Mouse (Mus musculus) naive thymus-derived CD4-positive, alpha-beta T cell, adult 2 months (primary cell): Measurements from ENCODE around the gene Robo2.
"Not testable (repeated sequence)": the region's sequence is repeated elsewhere in the genome, so short reads cannot be mapped to it uniquely, and the experiment has no call there.

Experiments
- DNase-seq: peaks from one replicate; pipeline ENCODE4 v3.0.0-alpha.2; 2011; ENCODE audit warnings: low read depth

Gene Robo2

DNA sequence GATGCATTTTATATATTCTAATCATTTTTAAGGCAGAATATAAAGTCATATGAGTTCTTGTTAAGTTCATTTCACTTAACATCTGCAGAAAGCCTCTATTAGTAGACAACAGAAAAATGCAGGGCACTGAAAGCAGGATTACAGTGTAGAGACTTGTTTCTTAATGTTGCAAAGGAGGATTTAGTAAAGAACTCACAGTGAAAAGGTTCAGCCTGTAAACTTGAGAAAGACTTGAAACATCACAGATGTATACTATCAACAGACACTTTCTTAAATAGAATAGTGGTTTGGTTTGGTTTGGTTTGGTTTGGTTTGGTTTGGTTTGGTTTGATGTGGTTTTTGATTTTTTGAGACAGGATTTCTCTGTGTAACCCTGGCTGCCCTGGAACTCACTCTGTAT lies 349.7 kb downstream of the Robo2 start:
- no peak for DNase-seq

DNA sequence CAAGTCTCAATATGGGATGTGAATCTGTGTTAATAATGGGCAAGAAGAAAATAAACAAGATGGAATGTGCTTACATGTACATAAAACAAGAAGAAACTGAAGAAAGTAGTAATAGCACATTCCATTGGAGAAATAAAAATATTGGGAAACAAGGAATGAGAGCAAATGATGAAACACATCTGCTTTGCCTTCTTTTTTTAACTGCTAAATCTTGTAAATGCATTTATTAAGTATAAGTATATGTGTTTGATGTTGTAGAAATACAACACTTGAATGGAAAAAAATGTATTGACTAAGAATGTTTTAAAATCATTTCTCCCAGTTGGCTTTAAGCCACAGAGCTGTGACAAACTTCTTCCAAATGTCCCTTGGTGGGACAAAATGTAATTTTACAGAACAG lies 350.1 kb downstream of the Robo2 start:
- no peak for DNase-seq

DNA sequence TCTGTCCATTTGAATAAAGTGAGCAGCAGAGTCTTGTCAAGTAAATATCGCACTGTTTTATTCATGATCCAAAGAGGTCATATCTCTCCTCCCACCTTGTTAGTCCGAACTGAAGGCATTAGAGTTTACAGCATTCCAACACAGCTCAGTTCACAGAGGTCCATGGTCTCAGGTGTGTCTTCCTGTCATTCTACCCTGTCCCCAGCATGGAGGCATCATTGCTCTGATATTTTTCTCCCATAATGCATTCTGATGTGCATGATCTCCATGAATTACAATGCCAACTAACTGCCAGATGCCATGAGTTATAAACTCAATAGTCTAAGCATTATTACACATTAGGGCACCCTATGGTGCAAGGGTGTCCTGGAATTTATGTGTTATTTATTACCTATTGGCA lies 354.7 kb downstream of the Robo2 start:
- DNase-seq = no peak

DNA sequence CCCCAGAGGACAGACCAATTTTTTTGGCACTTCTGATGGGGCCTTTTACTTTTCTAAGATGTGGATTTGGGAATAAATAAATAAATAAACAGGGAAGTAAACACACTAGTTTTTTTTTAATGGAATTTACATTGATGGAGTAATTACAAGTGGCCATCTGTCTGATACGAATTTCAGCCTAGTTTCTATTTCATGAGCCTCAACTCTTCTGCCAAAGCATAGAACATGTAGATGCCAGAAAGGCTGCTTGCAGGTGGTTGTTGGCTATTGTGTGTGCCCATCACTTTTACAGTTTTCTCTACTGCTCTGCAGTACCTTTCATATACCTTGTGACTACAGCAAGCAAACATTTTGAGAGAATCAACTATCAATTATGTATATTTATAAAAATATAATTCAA lies 355.4 kb downstream of the Robo2 start:
- DNase-seq = no peak

DNA sequence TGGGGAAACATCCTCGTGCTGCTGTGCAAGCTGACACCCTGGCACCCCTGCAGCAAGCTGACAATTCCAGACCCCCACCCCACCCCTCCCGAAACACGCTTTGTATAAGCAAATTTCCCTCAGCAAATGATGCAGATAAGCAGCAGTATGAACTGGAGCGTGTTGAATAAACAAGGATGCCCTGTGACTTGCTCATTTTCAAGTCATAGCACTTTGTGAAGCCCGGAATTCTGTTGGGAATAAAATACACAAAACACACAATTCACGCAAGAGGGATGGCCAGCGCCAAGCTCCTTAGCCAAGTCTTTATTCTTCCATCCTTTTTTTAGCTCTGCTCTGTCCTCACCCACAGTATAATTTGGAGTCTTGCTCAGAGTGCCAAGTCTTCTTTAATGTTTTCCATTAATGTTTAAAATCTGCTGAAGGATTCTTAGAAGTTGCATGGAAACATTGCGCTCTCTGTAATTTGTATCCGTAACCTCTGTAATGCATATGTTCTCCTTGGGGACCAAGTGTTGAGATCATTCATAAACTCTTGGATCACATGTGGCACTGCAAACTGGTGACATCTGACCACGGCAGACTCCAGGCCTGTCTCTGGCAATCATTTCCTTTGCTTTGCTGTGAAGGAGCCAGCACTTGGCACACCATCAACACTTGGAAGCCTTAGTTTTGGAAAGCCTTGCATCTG lies 356.4 kb downstream of the Robo2 start:
- no peak for DNase-seq

DNA sequence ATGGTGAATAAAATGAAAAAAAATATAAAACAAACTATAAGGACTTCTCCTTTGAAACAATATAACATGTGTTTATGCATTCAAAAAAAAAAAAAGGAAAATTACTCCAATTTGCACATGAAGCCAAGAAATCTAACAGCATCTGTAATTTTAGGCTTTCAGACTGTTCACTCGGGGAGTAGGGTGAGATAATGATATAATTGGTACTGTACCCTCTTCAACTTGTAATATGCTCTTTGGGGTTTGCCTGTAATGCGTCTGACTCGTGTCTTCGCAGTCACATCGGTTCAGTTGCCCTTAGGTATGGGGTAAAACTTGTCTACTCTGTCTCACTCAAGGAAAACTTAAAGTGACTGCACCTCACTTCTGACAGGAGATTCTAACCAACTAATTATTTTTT lies 362.2 kb downstream of the Robo2 start:
- DNase-seq = no peak

DNA sequence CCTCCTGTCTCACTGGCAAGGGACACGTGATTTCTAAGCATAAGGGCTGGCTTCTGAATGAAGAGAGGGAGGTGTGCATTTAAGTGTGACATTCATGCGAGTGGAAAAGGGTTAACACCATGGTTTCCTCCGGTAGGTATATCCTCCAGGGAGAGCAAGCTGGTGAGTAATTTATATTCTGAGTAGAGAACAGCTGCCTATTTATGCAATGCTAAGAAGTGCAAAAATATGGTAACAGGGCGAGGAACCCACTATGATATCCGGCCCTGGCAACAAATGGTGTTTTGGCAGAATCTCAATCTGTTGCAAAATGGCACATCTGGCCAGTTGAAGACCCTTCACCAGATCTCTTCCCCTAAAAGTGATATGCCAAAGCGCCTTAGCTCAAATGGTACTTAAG lies 362.6 kb downstream of the Robo2 start:
- DNase-seq = no peak

DNA sequence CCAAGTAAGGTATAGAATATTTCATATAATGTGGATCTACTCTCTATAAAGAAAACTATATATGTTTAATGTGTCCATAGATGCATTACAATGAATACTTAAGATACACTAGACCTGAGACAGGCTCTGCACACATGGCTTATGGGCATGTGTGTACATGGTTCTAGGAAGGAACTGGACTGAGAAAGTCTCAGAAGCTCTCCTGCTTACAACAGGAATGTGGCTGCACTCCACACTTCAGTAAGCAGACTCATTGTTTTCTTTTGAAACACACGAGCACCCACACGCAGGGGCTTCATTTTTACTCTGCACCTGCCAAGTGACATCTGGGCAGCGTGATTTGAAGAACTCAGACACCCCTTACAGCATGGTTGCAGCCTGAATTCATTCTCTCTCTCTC lies 364.4 kb downstream of the Robo2 start:
- no peak for DNase-seq

DNA sequence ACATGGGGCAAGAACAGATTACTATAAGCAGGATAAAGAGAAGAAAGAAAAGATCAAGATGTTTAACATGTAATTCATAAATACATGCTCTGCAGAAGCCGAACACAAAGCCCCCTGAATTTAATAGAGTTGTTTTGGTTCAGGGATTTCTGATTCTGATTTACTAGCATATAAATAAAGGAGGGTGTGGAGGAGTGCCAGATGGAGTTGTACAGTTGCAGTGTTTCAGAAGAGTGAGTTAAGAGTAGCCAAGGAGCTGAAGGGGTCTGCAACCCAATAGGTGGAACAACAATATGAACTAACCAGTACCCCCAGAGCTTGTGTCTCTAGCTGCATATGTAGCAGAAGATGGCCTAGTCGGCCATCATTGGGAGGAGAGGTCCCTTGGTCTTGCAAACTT lies 370.8 kb downstream of the Robo2 start:
- DNase-seq = not testable (repeated sequence)

DNA sequence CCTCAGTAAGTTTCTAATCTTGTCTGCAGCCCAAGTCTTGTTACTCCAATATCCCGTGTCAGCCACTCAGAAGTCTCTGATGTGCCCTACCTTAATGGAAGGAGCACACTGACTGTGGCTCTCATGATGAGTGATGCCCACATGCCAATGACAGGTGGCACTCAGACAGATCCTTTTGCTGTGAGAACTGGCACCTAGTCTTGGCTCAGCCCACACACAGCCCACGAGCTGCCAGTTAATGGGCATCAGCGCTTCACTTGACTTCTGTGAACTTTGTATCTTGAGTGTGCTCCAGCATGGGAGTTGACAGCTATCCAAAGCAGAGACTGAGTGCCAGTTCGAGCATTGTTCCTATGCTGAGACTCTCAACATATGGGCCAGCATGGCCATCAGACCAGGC lies 383.8 kb downstream of the Robo2 start:
- no peak for DNase-seq

DNA sequence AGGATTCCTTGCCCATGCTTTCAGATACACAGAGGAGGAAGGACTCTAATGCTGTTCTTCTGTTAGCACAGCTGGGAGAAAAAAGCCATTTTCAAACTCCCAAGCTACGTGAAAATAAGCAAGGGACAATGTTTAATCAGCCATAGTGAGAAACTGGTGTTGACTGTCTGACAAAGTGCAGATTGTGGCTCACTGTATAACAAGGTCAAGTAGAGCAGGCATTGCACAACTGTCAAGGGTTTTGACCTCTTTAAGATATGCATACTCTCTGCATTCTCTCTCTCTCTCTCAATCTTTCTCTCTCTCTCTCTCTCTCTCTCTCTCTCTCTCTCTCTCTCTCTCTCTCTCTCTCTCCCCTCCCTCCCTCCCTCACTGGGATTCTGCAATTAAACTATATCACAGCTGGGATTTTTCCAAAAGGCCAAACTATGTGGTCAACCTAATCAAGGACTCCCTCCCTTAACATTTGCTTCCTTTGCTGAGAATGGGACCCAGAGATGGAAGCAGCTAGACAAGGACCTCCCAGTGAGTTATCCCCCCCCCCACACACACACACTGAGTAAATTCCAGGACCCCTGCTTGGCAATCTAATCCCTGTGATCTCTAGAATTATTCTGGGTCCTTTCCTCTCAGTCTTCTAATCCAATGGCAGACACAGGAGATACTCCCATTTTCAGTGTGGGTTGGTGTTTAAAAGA lies 389.2 kb downstream of the Robo2 start:
- DNase-seq = no peak

DNA sequence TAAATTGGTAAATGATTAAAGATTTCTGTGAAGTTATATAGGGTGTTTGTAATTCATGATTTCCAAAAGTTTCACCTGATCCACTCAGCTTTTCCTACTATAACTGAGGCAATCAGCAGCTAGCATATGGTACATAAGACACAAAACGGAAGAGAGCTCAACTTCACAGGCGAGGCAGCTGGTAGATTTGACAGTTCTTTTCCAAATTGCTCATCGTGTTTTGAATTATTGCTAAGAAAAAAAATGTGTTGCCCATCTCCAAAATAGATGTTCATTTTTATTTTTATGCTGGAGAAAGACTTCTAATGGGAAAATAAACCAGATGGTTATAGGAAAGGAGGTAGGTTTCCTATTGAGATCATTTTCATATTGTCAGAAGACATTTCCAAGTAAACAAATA lies 405.9 kb downstream of the Robo2 start:
- no peak for DNase-seq

DNA sequence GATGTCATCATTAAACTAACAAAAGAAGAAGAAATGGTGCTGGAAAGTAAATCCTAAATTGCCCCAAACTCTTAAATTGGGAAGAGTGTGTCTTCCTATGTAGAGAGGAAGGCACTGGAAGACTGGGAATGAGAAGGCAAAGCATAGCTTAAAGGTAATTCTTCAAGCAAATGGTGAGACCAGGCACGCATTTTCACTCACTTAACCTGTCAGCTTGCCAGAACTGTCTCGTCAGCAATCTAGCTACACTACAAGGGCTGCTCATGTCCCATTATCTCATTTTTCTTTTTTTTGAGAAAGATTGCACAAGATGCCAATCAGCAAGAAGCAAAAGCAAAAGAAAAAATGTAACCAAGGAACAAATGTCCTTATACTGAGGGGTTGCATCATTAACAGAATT lies 410.3 kb downstream of the Robo2 start:
- DNase-seq = no peak

DNA sequence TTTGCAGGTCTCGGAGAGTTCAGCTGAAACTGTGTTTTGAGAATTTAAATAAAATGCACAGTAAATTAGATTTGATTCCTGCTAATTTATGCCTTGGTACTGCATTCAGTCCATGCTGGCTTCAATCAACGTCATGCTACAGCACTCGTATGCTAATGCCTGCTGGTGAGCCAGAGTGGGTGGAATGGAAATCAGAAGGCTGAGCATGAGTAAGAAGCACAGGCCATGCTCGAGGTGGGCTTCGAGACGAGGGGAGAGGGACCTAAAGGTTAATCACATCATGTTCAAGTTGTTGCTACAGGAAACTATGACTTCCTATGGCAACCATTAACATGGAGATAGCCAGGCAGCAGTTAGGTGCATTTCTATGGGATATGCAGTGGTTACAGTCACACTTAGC lies 420.4 kb downstream of the Robo2 start:
- DNase-seq = no peak

DNA sequence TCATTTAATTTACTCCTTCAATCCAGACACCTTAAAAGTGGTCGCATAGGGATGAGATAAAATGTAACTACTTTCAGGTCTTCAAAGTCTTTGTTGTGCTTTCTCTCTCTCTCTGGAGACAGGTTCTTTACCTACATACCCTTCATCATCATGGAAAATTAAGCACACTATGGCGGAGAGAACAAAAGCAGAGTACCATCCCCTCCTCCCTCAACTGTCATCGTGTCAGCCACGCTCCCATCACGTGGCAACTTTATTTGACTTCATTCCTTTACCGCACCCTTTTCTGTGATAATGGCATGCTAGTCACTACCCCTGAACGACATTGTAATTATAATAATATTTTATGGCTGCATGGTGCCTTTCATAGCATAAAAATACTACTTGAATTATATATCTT lies 442.1 kb downstream of the Robo2 start:
- no peak for DNase-seq

DNA sequence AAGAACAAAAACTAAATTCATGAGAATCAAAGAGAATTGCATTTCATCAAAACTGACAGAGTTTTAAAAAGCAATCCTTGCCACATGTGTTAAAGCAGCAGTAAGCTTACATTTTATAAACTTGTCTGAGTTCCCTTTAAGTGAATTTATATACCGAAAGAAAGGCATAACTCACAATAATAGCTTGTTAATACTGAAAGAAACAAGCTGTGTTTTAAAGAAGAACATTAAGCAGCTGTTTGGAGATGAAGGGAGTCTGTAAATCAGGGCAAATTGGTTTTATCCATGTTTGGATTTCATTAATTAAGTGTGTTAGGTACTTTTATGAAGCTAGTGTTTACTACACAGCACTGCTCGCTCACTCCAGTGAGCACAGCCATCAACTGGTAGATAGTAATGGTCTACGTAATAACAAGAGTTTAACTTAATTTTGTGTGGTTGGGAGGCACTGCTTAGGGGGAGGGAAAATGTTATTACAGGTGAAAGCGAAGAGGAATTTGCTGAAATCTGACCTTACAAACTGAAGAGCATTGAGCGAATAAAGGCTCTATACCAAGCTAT lies 447.2 kb downstream of the Robo2 start:
- no peak for DNase-seq

DNA sequence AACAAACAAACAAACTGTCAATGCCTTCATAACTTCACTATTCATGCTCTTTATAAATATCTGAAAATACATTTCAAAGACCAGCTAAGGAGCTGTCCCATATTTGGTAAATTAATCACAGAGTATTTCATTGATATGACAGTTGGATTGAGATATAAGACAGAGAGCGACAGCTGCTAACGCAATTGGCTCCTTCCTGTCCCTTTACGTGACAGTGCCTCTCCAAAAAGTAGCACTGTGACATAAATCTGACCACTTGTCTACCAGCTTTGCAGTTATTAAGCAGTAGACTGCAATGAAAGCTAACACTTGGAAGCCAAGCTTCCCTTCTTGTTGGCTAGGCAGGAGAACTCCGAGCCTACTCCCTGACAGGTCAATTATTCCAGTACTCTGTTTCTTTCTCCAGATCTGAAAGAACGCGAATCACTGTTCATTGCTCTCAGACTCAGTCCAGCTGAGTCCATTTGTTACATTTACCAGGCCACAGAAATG lies 452.1 kb downstream of the Robo2 start:
- DNase-seq = no peak

DNA sequence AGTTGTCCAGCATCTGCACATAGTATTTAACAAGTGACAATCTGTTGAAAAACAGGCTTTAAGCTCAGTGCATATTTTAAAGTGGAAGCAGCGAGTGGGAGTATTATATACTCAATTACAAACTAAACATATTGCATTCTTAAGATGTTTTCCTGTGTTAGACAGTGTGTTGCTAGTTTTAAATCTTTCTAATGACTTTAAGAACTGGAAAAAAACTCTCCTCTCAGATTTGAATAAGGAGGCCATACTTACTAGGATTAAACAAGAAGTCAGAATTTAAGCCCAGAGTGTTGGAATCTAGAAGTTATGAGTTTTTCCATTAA lies 453.1 kb downstream of the Robo2 start:
- no peak for DNase-seq

DNA sequence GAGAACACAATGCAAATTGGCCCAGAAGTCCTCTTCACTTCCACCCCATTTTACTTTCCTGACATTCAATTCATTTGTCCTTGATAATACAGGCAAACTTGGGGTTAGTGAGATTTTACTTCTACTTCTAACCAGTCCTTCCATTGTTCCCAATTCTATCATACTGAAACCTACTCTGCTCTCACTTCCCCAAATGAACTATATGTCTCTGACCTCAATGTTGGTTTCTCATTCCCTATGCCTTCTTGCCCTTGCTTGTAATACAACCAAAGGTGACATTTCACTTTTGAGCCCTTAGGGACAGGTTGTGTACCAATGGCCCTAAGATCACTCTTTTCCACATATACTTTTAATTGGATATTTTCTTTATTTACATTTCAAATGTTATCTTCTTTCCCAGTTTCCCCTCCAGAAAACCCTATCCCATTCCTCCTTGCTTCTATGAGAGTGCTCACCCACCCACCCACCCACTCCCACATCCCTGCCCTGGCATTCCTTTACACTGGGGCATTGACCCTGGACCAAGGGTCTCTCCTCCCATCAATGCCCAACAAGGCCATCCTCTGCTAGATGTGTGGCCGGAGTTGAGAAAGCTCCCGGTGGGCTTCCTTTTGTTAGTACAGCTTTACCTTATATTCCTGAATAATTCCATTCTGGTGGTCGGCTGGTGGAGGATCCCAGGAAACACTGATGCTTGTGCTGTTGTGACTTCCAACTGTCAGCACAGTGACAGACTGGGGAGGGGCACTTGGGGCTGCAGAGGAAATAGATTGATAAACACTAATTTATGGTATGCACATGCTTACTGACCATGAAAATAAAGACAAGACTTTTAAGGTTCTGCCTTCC lies 453.7 kb downstream of the Robo2 start:
- no peak for DNase-seq

DNA sequence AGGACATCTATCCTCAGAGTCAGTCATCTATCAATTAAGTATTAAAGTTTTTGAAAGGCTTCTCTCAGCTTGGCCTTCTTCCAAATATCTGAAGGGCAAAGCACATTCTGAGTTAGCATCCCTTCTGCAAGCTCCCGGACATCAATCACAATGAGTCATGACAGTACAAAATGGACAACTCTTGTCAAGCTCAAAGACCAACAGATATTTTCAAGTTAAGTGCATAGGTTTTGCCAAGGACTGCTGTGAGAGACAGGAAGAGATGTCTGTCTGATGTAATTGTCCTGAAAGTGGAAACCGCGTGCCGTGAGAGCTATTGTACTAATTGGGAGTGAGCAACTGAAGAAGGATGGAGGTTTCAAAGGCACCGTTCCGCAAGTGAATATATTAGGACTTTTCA lies 465.5 kb downstream of the Robo2 start:
- no peak for DNase-seq

DNA sequence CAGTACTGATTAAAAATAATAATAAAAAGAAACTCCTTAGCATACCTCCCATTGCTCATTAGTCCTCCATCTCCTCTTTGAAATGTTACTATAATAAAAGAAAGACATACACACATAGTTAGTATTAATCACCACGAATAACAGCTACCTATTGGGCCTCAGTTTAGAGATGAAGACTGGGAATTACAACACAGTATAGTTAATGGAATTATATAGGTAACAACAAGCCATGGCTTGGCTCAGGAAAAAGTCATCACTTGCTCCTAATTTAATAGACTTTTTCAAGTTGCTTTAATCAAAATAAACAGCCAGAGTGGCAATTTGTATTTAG lies 471.4 kb downstream of the Robo2 start:
- no peak for DNase-seq

DNA sequence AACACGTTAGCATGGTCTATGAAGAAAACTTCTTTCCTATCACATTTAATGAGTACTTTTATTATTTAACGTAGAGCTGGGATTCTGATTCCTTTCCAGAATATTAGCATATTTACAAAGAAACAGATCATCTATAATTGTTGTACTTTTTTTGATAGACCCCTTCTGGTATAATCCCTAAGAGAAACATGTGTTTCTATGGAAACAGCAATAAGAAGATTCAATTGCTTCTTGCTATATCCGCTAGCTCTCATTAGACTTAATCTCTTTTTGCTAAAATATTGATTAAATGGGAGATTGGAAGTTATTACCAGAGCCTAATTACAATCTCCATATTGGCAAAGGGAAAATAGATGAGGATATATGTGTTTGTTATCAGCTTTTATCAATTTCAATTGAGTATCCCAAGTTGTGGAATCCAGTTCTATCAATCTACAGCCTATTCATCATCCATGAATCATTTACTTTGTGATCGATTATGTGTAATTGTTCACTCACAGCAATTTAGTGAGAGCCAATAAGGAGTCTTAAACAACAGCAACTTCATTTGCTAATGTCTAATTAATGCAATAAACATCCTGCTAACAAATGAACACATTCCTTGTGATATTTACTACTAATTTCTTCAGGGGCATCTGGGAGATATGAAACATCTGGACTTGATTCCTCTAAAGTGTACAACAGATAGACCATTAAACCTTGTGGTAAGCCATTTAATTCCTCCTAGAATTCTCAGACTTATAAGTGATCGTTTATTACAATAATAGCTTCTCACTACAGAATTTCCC lies 472.0 kb downstream of the Robo2 start:
- DNase-seq = no peak
